Mouse (Mus musculus): Measurements from ENCODE around the gene Pycr1. TPM values are rescaled to one million over a fixed set of nuclear protein-coding genes. Genes with fewer than 3 reads are reported as not detected.
"Not testable (repeated sequence)": the region's sequence is repeated elsewhere in the genome, so short reads cannot be mapped to it uniquely, and the experiment has no call there.

Pycr1 gene
- total RNA-seq (2015; ENCODE audit: low replicate concordance), result 2.3 TPM in 1 of 2 replicates, not detected in the other
- not detected in 2 replicates for total RNA-seq (2017; ENCODE audit: low replicate concordance)

DNA sequence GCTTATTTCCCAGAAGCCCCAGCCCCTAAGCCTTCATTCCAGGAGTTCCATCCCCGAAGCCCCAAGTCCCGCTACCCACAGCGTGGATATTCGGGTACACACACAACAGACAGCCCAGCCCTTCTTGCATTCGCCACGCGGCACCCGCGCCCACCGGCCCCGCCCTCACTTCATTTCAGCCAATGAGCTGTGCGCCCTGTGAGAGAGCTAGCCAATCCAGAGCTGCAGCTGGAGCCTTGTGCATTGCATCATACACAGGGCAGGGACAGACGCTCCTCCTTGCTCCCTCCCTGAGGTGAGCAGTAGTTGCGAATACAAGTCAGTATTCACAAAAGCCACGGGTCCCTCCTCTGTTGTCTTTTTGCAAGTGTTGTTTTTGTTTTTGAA lies at the start of gene Pycr1:
Gene Pycr1 (minus strand): TSS at position 169 of the 387 bp plus-strand sequence.
- peak; percentile 93 for ATAC-seq (replicated peaks; ENCODE audit: low FRiP score, poor library complexity, severe bottlenecking)

DNA sequence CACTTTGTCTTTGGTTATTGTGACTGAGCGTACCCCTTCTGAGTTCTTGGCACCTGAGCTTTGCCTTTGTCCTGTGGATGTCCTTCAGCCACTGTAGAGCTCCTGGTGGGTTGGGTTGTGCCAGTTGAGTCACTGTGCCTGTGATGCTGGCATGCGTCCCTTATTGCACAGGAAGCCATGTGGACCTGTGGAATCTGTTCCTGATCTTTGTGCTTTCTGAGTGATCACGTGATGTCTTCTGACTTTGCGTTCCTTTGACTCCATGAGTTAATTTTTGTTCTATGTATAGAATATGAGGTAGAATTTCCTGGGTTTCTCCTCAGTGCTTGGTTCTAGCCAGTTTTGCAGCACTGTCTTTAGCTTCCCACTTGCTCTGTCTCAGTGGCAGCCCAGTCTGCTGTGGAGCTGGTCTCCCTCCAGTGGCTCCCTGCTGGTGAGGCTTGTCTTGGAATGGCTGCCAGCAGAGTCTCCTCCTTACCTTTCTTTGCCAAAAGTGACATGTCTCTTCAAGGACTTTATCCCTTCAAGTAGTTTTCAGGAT lies 49.0 kb upstream of the Pycr1 start:
- no peak for ATAC-seq (replicated peaks; ENCODE audit: low FRiP score, poor library complexity, severe bottlenecking)

DNA sequence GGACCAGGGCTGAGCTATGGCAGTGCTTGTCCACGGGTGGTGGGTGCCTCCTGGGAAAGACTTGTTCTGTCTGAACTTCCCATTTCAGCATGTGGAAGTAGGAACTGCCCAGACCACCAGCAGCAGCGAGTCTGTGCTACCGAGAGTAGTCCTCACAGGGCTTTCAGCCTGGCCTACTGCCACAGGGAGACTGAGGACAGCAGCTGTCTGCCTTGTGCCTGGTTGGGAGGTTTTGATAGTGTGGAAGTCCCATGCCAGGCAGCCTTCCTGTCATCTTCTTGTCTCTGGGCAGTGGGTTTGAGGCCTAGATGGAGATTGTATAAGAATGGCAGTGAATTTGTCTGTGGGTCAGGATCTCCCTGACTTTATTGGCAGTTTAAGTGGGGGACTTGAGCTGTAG lies 45.8 kb upstream of the Pycr1 start:
- no peak for ATAC-seq (replicated peaks; ENCODE audit: low FRiP score, poor library complexity, severe bottlenecking)

DNA sequence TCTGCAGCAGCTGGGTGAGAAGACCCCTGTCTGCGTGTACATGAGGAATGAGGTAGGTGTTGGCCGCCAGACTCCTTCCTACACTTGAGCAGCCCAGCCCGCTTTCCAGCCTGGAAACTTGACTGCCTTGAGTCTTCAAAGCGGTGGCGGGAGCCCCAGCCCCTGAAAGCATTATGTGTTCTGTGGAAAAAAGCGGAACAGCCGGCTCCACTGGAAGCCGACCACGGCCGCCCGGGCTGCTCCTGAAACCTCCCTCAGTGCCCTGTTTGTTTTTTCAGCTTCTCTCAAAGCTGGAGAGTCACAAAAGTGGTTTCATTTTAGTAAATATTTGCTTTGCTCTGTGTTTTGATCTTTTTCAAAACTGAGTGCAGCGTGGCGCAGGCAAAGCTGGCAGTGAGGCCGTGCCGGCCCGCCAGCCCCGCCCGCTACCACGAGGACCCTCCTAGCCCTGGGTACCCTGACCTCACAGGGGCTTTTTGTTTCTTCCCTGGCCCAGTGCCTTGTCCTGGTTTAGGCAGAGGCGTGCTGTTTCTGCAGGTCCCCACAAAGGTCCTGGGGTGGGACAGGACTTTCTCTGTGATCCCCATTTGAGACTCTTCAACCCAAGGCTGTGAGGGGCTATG lies 43.2 kb upstream of the Pycr1 start:
- no peak for ATAC-seq (replicated peaks; ENCODE audit: low FRiP score, poor library complexity, severe bottlenecking)

DNA sequence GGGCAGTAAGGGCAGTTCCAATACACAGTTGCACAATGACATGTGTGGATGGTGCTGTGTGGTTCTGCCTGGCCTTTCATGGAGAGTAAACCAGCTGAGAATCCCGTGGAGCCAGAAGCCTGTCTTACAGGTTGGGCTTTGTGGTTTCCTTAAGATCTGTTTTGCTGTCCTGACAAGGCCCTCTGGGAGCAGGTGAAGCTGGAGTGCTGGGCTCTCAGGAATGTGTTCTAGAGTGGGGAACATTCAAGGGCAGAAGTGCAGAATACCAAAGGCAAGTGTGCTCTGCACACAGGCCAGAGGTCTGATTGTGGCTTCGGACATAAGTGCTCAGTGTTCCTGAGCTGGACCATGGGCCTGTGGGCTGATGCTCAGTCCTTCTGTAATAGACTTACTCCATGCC lies 41.1 kb upstream of the Pycr1 start:
- ATAC-seq (replicated peaks; ENCODE audit: low FRiP score, poor library complexity, severe bottlenecking), result no peak

DNA sequence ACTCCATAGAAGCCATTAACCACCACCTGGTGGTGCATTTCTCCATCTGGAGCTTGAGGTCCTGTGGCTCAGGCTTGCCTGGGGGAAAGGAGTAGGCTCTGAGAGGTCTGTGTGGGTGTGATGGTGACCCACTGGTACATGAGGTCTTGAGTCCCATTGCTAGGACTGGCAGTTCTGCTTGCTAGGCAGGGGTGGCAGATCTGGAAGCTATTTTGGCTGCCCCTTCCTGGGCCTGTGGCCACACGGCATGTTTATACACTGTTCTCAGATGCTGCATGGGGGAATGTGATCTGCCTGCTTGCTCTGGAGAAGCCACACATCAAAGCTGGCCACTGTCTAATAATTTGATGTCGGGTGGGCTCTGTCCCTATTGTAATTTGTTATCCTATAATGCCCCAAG lies 40.5 kb upstream of the Pycr1 start:
- no peak for ATAC-seq (replicated peaks; ENCODE audit: low FRiP score, poor library complexity, severe bottlenecking)

DNA sequence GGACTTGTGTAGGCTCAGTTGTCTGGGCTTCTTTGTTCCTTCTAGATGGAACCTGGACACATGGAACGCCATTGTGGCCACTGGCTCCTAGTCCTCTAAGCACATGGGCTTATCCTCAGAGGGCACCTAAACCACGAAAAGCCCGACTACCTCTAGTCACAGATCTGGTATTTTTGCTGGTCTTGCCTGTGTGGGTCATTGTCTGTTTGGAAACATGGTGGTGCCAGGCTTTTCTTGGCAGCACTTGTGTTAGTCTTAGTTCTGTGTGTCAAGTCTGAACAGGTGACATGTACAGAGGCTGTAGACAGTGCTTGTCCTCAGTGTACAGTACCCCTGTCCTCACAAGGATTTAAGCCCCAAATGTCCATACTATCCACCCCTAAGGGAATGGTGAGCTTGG lies 40.0 kb upstream of the Pycr1 start:
- no peak for ATAC-seq (replicated peaks; ENCODE audit: low FRiP score, poor library complexity, severe bottlenecking)

DNA sequence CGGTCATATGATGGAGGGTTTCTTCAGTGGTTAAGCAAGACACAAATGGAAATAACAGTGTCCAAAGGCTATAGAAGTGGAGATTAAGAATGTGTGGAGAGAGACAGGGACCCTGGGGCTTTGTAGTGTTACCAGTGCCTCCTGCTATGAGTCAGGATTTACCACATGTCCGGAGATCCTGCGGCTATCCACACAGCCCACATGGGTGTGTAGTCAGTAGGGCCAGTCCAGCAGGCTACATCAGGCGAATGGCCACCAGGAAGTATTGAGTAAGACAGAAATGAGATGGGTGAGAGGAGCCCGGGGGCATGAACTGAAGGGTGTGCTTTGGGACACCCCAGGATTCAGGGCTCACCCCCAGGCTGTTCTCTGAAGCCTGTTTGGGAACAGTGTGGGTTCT lies 39.1 kb upstream of the Pycr1 start:
- ATAC-seq (replicated peaks; ENCODE audit: low FRiP score, poor library complexity, severe bottlenecking), result no peak

DNA sequence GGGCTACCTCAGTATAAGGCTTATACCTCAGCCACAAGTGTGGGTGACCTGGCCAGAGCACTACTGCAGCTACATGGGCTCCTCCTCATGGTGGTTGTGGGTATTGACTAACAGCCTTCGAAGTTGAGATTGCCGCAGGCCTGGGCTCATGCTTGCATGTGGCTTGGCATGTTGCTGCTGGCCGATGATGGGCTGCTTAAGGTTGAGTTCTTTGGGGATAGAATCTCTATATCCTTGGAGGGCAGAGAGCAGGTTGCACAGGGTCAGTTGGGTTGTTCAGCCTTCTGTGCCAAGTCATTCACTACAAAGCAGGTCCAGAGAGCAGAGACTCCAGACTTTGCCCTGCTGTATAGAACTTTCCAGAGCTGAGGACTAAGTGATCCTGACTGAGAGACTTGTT lies 36.3 kb upstream of the Pycr1 start:
- peak; percentile 69 for ATAC-seq (replicated peaks; ENCODE audit: low FRiP score, poor library complexity, severe bottlenecking)

DNA sequence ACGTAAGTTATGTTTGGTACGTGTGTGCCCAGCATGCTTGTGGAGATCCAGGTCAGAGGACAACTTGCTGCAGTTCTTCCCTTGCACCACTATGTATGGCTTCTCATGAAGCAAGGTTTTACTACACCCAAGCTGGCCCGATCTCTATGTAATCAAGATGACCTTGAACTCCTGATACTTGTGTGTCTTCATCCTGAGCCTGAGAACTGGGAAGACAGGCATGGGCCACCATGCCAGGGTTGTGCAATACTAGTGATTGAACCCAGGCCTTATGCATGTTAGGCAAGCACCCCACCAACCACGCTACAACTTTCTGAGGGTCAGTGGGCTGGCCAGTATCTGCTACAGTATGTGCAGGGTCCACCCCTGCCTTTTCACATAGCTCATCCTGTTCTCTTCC lies 33.4 kb upstream of the Pycr1 start:
- no peak for ATAC-seq (replicated peaks; ENCODE audit: low FRiP score, poor library complexity, severe bottlenecking)

DNA sequence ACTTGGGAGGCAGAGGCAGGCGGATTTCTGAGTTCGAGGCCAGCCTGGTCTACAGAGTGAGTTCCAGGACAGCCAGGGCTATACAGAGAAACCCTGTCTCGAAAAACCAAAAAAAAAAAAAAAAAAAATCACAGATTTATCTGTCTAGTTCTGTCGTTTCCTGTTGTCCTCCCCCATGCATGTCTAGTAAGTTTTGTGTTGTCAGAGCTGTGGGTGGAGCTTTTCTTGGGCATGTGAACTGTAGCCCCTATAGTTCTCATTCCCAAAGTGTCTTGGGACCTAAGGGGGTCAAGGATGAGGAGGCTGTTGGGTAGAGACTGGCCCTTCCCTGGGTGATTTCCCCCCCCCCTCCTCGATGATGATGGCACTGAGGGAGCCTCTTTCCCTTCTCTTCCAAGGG lies 32.3 kb upstream of the Pycr1 start:
- not testable (repeated sequence) for ATAC-seq (replicated peaks; ENCODE audit: low FRiP score, poor library complexity, severe bottlenecking)

DNA sequence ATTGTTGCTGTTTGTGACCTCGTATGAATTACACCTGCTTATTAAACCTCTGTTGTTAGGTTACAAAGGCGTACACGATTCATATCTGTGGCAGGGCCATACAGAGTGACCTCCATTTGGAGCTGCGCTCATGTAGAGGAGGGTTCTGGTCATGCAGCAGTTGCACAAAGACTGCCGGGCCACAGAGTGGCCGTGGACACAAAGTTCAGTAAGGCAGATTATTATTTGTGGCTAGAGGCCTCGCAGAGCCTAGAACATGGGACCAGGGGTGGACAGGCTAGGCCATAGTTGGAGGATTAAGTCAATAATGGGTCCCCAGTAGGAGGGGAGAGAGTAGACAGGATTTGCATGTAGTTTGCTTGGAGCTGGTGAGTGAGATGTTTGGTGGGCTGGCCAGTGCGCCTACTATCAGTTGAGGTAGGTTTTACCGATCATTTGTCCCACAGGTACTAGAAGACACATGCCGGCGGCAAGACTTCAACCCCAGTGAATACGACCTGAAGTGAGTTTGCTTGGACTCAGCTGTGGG lies 30.1 kb upstream of the Pycr1 start:
- ATAC-seq (replicated peaks; ENCODE audit: low FRiP score, poor library complexity, severe bottlenecking), result no peak; the same call in none of the 2 replicates

DNA sequence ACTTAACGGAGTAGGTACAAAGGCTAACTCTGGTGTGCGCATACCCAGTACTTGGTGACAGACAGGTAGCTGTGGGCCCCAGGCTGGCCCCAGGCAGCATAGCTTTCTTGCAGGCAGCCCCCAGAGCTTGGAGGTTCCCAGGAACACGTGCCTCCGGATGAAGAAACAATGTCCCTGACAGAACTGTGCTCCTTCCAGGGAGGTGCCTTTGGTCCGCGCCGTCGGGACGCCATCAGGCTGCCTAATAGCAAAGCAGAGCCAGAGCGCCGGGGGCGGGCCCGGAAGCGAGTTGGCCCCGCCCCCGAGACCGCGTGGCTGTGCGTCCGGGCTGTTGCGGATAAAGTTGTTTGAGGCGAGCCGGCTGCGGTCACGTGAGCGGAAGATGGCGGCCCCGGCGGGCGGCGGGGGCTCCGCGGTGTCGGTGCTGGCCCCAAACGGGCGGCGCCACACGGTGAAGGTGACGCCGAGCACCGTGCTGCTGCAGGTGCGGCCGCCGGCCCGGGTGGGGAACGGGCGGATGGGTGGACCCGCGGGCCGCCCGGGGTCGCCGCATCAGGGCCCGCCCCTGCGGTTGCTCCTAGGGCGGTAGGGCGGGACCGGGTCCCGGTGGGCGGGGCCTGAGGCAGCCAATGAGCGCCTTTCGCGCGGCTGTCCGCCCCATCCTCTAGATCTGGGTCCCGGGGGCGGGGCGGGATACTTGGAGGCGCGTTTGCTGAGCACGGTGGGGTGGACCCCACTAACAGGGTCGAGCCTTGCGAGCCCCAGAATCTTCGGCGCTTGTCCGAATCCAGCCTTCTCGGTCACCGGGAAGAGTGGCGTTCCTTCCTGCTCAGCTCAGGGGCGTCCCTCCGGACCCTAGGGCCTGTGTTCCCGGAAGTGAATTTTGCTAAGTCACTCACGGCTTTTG lies 29.4 kb upstream of the Pycr1 start, which contains the start of gene Aspscr1:
Gene Aspscr1 (plus strand): TSS at position 287 of the 907 bp plus-strand sequence.
- ATAC-seq (replicated peaks; ENCODE audit: low FRiP score, poor library complexity, severe bottlenecking), result peak; percentile 93

DNA sequence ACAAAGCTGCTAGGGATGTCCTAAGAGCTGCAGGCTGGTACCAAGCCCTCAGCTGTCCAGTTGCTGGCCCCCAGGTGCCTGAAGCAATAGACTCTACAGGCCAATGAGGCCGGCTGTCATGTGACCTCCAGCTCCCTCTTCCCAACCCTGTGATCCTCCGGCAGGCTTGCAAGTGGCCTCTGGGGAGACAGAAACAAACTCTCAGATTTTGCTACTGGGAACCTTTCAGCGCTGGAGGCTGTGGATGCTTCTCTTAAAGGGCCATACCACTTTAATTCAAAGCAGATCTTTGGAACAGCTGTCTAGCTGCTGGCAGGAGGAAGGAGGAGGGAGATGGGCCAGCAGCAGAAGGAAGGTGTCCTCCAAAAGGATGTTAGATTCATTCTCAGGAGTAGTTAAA lies 23.0 kb upstream of the Pycr1 start:
- ATAC-seq (replicated peaks; ENCODE audit: low FRiP score, poor library complexity, severe bottlenecking), result no peak

DNA sequence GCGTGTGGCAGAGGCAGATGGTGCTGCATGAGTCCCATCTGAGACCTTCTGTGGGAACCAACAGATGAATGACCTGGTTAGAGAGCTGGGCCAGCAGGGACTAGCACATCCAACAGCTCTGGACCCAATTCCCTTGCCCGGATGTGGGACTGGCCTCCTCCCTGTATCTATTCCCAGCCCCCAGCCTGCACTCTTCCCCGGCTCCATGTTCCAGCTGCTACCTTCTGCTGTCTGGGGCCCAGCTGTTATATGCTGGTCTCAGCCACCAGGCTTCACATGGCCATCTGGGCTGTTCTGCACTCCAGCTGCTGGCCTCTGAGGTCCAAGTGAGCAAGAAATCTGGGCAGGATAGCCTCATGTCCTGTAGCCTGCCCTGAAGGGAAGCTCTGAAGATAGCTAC lies 21.8 kb upstream of the Pycr1 start:
- ATAC-seq (replicated peaks; ENCODE audit: low FRiP score, poor library complexity, severe bottlenecking), result no peak

DNA sequence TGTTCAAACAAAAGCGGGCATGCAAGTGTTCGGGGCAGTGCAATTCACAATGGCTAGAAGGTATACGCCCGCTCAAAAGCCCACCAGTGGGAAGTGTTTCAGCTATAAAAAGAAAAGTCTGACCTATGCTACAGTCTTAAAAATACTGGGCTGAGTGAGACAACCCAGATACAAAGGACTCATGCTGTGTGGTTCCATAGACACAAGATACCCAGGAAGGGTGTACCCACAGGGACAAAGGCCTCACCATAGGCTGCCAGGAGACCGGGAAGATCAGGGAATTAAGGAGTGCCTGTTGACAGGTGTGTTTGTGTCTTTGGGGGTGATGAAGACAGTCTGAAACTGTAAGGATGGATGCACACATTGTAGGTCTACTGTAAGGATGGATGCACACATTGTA lies 20.1 kb upstream of the Pycr1 start:
- no peak for ATAC-seq (replicated peaks; ENCODE audit: low FRiP score, poor library complexity, severe bottlenecking)

DNA sequence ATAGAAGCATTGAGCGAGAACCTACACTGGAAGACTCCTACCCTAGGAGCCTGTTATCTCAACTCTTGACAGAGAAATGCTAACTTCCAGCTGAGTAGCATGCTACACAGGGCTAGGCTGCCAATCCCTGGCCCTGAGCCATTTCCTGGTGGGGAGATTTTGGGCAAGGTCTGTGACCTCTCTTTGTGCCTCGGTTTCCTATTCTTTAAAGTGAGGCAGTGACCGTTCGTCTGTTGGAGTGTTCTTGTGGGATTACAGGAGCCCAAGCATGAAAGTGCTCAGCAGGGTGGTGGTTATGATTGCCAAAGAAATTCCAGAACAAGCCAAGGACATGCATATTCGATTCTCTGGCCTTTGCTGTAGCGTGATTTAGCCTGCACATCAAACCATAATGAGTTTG lies 19.2 kb upstream of the Pycr1 start:
- ATAC-seq (replicated peaks; ENCODE audit: low FRiP score, poor library complexity, severe bottlenecking), result no peak

DNA sequence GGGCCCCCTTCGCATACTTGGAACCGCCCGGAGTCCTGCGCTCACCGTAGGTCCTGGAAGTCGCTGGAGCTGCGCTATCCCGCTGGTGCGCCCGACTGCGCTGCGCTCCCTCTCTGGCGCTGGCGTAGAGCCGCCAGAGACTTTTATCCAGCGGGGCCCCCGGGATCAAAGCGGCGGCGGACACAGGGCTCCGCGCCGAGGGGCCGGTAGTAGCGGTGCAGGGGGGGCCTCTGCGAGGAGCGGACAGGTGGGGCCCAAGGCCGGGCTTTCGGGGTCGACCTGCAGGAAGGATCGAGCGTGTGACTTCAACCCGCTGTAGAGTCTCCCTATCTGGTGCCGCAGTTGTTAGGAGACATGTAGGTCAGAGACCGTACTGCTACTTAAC lies 17.5 kb upstream of the Pycr1 start, which contains the start of gene Notum:
Gene Notum (minus strand): TSS at position 100 of the 385 bp plus-strand sequence.
- ATAC-seq (replicated peaks; ENCODE audit: low FRiP score, poor library complexity, severe bottlenecking), result no peak

DNA sequence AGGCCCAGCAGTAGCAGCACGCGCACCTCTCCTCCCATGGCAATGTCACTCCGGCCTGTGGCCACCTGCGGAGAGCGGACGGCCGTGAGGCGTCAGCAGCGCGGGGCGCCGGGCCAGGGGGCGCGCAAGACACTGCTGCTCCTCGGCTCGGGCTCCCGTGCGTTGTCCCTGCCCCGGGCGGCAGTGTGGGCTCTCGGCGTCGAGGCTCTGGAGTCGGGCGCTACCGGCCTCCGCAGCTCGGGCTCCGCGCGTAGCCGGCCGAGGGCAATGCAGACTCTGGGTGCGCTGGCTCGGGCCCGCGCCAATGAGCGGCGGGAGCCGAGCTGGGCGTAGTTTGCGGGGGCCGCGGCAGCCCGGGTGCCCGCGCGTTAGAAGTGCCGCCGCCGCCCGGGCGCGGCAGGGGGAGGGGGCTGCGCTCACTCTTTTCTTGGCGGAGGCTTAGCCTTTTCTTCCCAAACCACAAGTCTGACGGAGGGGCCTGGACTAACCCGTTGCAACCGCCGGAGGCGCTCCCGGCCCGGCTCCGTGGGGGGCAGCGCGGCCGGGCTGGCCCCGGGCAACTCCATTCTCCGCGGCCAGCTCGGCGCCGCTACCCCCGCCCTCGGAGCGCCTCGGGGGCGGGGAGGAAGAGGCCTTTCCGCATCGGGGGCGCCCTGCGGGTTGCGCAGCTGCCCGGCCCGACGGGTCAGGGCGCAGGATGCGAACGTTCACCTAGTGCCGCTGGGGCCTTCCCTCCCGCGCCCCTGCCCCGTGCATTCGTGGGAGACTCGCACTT lies 16.9 kb upstream of the Pycr1 start:
- ATAC-seq (replicated peaks; ENCODE audit: low FRiP score, poor library complexity, severe bottlenecking), result no peak

Measured in erythroblast, adult 5-6 weeks (primary cell).